Comparison of ENCODE assay signal across 16 mouse cellular contexts in the genomic region with DNA sequence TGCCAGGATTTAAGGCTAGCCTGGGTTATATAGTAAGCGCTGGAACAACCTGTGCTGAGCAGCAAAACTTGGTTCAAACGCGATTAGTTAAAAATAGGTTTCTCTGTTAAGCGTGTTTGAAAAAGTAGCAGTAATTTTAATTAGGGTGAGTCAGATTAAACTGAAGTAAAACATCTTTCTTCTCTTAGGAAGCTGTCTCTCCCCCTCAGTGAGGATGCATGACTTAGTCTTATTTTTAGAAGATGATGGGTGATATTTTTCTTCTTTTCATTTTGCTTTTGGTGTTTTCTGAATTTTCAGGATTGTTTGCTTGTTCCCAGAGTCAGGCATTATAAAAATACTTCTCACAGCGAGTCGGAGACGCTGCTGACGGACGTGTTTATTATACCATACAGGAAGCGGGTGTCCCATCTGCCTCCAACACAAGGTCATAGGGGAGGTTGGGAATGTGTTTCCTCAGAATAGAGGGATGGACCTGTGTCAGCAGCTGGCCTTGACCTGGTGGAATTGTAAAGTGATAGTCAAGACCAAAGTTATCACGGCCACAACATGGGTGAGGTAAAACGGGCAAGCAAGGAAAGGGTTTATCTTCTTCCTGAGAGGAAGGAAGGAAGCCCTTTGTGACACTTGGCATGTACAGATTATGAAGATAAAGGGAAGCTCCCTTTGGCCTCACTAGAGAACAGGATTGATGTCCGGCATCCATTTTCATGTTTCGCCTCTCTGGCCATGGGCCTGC. TPM values are rescaled to one million over a fixed set of nuclear protein-coding genes. Genes with fewer than 3 reads are reported as not detected.
DNase-seq lines count a peak whose midpoint lies in the region; ATAC-seq and TF ChIP-seq lines count a peak whose summit lies in the region.
"Had no signal": no experiment of that assay in that cellular context is flagged by ENCODE, and none has a peak within 500 bp of the region (broad histone marks: within the 10 kb centered on the region; RNA-seq: fewer than 3 reads in every experiment).

No protein-coding gene starts in this region.

- no peak for TF ChIP-seq POLR2A in lung, adult 2 months (IDR thresholded peaks at IDR 0.05; ENCODE audit: borderline replicate concordance, extremely low read depth, low read depth, low read length)

- DNase-seq in heart, adult 11 months = peak; percentile 69
- peak; percentile 24 for DNase-seq in lung, embryonic 14.5 days
- DNase-seq in lung, adult 2 months = no peak
- DNase-seq in kidney, adult 9 months = peak; percentile 24
- peak; percentile 4 for DNase-seq in lung, postnatal 36 days
- DNase-seq: B cell, adult 2 months; cerebellum, adult 18-20 months; layer of hippocampus, postnatal 36 days; liver, embryonic 13.5 days; right cerebral cortex, adult 18-20 months; thymus, postnatal 36 days had no signal

- H3K9ac ChIP-seq in heart, embryonic 11.5 days (ENCODE audit: low read depth, low read length) = no peak overlapping the region
- H3K9ac ChIP-seq in lung, embryonic 14.5 days = no peak overlapping the region
- H3K9ac ChIP-seq: heart, embryonic 15.5 days; liver, embryonic 13.5 days had no signal

- no peak overlapping the region for H3K27ac ChIP-seq in heart, embryonic 11.5 days (ENCODE audit: low read depth, low read length)
- no peak overlapping the region for H3K27ac ChIP-seq in lung, embryonic 14.5 days (ENCODE audit: low read depth)
- H3K27ac ChIP-seq: heart, embryonic 15.5 days; liver, embryonic 13.5 days had no signal

- 62% methylated on average over 14 of the region's 14 CpGs for WGBS in heart, embryonic 11.5 days (ENCODE audit: insufficient replicate concordance)
- 53% methylated on average over 14 of the region's 14 CpGs for WGBS in lung, embryonic 14.5 days
- 52% methylated on average over 14 of the region's 14 CpGs for WGBS in lung, adult 2 months

- no peak overlapping the region for H3K4me3 ChIP-seq in heart, embryonic 11.5 days (ENCODE audit: low read depth, low read length)
- no peak overlapping the region for H3K4me3 ChIP-seq in lung, embryonic 14.5 days (ENCODE audit: low read depth, low read length)
- H3K4me3 ChIP-seq in lung, adult 2 months (replicated peaks; ENCODE audit: extremely low read depth, low read depth, low read length) = no peak overlapping the region
- H3K4me3 ChIP-seq: erythroblast, embryonic 14.5 days; heart, embryonic 15.5 days; liver, embryonic 13.5 days had no signal

- no peaks in the 10 kb centered on the region for H3K36me3 ChIP-seq in heart, embryonic 11.5 days (ENCODE audit: control insufficient read depth, insufficient read depth, low read length)
- H3K36me3 ChIP-seq in lung, embryonic 14.5 days (ENCODE audit: insufficient read depth) = no peaks in the 10 kb centered on the region
- H3K36me3 ChIP-seq: heart, embryonic 15.5 days; liver, embryonic 13.5 days had no signal

- H3K4me2 ChIP-seq in heart, embryonic 11.5 days = no peak overlapping the region
- H3K4me2 ChIP-seq in lung, embryonic 14.5 days = no peak overlapping the region
- H3K4me2 ChIP-seq: heart, embryonic 15.5 days; liver, embryonic 13.5 days had no signal

- no peaks in the 10 kb centered on the region for H3K9me3 ChIP-seq in heart, embryonic 11.5 days (replicated peaks; ENCODE audit: control insufficient read depth, low read length)
- no peaks in the 10 kb centered on the region for H3K9me3 ChIP-seq in lung, embryonic 14.5 days (ENCODE audit: low read depth, low read length)
- H3K9me3 ChIP-seq: heart, embryonic 15.5 days; liver, embryonic 13.5 days had no signal

- H3K4me1 ChIP-seq in heart, embryonic 11.5 days (ENCODE audit: control insufficient read depth, insufficient read depth, low read length) = peaks cover 11% of the 10 kb centered on the region
- no peaks in the 10 kb centered on the region for H3K4me1 ChIP-seq in lung, embryonic 14.5 days (ENCODE audit: insufficient read depth)
- no peaks in the 10 kb centered on the region for H3K4me1 ChIP-seq in lung, adult 2 months (ENCODE audit: control insufficient read depth, insufficient read depth, low read length)

- ATAC-seq in heart, embryonic 11.5 days (replicated peaks; ENCODE audit: insufficient number of reproducible peaks, low FRiP score, low TSS enrichment) = no peak
- no peak for ATAC-seq in lung, embryonic 14.5 days (ENCODE audit: insufficient read depth)
- no peak for ATAC-seq in cerebellum, adult (ENCODE audit: insufficient number of reproducible peaks, low FRiP score, low TSS enrichment)
- ATAC-seq: forebrain, embryonic 14.5 days had no signal

- TF ChIP-seq CTCF in lung, embryonic 14.5 days (IDR thresholded peaks at IDR 0.05; ENCODE audit: low read depth) = no peak
- no peak for TF ChIP-seq CTCF in lung, adult 2 months (IDR thresholded peaks at IDR 0.05; ENCODE audit: insufficient read depth, low read length)

- peaks cover 8% of the 10 kb centered on the region; the same call in 1 of the 2 replicates for H3K27me3 ChIP-seq in heart, embryonic 11.5 days (ENCODE audit: control insufficient read depth, insufficient read depth, low read length)
- no peaks in the 10 kb centered on the region for H3K27me3 ChIP-seq in lung, embryonic 14.5 days (ENCODE audit: insufficient read depth, low read length)

RNA-seq across cellular contexts. Expression of a gene that starts 15.4 kb away (rescaled TPM):
- polyA plus RNA-seq in heart, embryonic 11.5 days (2014; fragmentation: Nextera tagmentation; extraction: Ambion mirVana) = 0.41 and 1.5 TPM in 2 replicates
- polyA plus RNA-seq in lung, embryonic 14.5 days (2014; fragmentation: Nextera tagmentation; extraction: Ambion mirVana) = 5.0 and 5.8 TPM in 2 replicates
- 0.88 and 0.93 TPM in 2 replicates for polyA plus RNA-seq in lung, adult 2 months (2012; rRNA removed)
